Mouse (Mus musculus) thymus, postnatal 0 days (tissue): Measurements from ENCODE around the gene Dlgap1. TPM values are rescaled to one million over a fixed set of nuclear protein-coding genes. Genes with fewer than 3 reads are reported as not detected.

Experiments
- DNase-seq: peaks from one replicate; pipeline ENCODE4 v3.0.0-alpha.2; 2015; ENCODE audit warnings: low spot score
- polyA plus RNA-seq: library from polyadenylated mRNA; unstranded; fragments of >200 nt; fragmentation: Nextera tagmentation; extraction: Ambion mirVana; gene quantifications from 2 replicates; pipeline ENCODE4 v1.2.1, GENCODE M21; 2015

Dlgap1 gene
- 0.08 TPM in 1 of 2 replicates, not detected in the other for polyA plus RNA-seq

DNA sequence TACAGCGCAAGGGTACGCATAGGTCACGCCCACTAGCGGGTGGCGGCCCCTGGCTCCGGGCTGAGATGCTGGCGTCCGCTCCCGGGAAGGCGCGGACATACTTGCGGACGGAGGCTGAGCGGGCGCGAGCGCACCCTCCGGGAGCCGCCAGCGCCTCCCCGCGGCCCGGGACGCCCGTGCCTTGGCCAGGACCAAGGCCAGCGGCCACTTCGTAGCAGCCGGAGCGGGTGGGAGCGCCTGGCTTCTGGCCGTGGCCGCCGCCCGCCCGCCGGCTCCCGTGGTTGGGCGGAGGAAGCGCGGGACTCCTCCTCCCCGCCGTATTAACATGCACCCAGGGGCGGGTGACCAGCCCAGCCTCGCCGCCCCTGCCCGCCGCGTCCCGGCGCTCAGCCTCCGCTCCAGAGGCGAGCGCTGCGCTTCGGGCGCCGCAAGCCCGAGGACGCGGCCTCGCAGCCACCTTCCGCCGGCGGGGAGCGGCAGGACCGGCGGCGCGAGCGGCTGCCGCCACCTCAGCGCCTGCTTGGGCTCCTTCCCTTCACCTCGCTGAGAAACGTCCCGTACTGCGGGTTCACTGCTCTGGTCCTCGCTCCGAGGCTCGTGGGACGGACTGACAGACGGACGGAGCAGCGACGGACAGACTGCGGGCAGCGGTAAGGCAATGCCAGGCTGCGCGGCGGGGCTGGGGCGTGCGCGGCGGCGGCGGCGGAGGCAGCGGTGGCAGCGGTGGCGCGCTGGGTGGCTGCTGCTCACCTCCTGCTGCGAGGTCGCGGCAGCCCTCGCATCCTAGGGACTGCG is at the start of gene Dlgap1:
Gene Dlgap1, plus strand, starts transcription at position 53 of the 795 bp plus-strand sequence.
- no peak for DNase-seq

DNA sequence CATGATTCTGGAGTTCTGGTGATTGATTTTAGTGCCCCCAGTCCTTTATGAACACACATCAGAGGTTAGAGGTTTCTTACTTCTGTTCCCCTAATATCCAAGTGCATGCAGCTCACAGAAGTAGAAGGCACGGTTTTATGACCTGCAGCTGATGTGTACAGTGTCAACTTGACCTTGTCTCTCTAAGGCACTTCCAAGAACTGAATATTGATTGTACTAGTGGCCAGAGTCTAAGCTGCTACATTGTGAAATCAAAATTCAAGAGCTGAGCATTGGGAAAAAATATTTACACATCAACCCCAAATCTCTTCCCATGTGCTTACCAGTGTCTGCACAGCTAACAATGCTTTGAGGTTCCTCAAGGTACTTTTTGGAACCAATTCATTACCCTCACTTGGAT is 13.9 kb upstream of the Dlgap1 start:
- DNase-seq: no peak

DNA sequence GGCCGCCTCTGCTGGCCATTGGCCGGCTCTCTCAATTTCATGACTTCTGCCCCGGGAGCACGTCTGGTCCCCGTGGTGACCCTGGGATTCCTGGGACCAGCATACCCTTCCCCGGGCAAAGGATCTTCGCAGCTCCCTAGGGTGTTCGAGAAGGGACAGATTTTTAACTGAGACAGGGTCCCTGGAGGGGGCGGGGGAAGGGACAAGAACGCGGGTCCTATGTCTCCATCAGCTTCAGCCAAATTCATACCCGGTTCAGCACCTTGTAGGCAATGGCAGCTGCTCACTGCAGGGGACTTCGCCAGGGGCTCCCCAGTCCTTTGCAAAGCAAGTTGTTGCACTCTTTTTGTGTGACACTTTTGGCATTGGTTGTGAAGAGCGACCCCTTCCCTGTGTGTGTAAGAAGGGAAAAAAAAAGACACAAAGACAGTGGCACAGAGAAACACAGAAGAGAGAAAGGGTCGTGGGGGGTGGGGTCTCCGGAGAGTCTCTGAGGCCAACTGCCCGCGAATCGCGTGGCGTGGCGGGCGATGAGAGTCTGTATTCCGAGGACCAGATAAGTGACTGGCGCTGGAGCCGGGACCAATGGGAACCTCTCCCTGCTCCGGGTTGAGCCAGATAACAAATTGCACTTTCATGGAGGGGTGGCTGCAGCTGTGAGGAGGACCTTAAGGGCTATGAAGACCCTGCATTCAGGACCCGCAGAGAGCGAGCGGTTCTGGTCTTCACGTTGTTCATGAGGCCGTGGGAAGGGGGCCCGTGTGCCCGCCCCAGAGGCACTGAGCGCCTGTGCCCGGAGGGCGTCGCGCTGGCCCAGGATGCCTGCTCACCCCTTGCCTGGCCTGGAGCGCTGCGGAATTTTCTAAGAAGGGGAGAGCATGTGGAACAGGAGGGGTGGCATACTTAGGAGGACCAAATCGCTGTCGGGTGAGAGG is 1.2 kb downstream of the Dlgap1 start:
- DNase-seq: no peak

DNA sequence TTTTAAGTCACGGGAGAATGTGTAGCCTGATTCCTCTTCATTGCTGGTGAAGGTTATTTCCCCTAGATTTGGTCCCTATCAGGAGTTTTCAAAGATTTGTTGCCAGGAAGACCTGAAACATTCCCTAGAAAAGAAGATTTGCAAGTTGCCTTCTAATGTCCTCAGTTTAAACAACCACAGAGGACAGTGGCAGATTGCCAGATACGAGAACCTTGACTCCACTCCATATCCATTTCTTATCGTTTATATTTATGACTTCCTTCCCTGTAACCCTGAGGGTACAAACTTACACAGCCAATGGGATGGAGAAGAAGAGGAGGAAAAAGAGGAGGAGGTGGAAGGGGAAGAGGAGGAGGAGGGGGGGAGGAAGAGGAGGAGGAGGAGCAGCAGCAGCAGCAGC is 4.2 kb downstream of the Dlgap1 start:
- no peak for DNase-seq

DNA sequence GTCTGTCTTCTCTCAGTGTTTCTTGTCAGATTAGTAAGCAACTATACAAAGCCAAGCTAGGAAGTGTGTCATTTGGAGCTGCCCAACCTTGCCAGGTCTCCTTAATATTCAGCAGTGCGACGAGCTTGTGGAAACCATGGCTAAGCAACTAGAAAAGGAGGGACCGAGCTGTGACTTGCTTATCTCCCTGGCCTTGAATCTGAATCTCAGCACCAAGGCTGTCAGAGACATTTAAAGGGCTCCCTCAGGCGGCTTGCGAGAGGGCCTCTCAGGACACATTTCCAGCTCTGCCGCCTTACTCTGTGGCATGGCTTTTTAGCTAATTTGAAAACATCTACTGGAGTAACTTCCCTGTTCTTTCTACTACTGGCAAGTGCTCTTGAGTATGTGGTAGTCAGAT is 5.1 kb downstream of the Dlgap1 start:
- DNase-seq: no peak

DNA sequence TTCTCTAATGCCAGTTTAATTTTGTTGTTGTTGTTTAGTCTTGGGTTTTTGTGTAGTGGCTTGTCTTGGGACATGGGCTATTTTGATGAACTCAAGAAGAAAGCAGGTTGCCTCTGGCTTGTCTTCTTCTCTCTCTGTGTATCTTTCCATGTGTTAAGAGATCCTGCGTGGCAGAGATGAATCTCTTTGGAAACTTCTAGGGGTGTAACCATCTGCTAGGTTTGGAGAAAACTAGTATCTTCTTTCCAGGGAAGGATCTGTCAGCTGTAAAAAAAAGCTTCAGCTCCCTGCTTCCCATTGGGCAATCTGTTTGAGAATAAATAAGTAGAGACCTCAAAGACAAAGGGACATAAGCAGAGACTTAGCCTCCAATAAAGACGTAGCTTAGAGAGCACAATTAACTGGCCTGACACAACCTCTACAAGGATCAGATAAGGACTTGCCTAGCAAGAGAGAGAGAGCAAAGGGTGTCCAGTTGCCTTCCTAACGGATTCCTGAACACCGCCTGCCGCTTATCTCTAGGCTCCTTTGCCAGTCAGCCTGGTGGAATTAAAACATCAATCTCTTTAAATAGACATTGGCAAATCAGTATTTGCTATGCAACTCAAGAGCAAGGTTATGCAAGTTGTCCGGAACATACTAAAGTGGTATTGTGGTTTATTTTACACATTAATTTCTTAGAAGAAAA is 13.5 kb downstream of the Dlgap1 start:
- no peak for DNase-seq

DNA sequence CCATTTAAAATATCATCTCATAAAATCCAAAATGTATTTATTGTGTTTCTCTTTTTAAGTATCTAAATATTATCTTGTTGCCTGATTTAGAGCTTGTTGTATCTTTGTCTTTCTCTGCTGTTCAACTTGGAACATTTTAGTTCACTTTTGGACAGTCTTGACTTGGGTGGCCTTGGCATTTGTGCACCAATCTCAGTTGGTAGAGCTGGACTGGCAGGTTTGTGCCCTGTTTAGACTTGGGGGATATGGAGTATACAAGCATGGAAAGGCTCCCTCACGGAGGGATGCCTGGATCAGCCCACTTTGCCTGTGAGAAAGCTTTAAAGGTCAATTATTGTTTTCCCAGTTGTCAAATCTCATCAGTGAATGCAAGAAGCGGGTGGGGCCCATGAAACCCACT is 27.5 kb downstream of the Dlgap1 start:
- DNase-seq: no peak

DNA sequence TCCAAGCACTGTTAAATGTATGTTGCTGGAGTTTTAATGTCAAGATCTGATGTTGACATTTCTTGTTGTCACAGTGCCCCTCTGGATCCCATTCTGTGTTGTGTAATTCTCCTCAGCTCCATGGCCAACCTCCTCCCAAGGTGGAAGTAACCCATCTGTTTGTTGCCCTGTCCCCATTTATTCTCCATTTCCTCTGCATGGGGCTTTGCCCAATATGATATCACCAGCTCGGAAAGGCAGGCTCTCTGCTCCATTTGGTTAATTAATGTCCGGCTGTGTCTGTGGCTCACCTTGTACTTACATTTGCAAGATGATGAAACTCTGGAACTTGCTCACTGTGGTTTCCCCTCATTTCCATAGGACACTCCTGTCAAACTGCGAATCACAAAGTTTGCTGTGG is 33.2 kb downstream of the Dlgap1 start:
- no peak for DNase-seq

DNA sequence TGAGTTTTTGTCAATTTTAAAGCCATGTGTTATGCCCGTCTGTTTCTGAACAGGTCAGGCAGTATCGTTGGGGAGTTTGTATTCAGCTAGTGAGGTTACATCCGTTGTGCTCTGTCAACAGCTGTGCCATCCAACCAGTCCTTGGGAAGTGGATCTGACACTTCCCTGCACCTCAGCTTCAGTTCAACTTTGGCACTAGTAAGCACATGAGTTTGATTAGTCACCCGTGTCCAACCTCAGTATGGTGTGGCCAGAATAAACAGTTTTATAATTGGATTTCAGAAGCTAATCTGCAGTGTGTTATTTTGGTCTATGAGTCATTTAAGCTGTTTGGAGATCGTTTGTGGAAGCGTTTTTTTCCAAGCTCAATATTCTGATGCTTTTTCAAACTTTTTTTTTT is 35.8 kb downstream of the Dlgap1 start:
- no peak for DNase-seq

DNA sequence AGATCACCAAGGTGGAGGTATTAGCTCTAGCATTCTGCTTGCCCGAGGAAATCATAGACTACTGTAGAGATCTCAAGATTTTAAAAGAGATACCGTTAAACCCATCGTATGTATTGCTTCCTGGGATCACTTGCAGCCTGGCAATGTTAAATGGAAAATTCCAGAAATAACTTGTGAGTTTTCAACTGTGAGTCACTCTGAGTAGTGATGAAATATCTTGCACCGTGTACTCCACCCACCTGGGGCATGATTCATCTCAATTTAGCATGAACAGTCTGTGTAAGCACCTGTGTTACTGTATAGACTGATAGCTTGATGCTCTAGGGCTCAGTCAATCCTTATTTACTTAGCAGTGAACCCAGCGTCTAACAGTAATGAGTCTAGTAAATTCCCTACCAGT is 38.7 kb downstream of the Dlgap1 start:
- DNase-seq: no peak

DNA sequence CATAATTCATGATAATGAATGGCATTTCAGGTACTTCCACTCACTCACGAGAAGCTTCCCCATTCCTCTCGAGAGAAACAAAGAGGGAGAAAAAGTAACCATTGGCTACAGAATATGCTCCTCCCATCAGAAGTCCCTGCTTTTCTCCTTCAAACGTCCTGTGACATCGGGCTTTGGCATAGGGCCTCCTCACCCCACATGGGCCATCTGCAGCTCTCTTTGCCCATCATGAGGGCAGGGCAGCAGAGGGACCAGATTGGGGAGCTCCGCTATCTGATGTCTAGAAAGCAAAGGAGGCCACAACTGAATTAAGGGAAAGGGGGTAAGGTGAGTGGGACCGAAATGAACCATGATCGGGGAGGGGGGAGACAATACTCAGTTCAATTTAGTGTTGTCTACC is 47.6 kb downstream of the Dlgap1 start:
- DNase-seq: no peak

DNA sequence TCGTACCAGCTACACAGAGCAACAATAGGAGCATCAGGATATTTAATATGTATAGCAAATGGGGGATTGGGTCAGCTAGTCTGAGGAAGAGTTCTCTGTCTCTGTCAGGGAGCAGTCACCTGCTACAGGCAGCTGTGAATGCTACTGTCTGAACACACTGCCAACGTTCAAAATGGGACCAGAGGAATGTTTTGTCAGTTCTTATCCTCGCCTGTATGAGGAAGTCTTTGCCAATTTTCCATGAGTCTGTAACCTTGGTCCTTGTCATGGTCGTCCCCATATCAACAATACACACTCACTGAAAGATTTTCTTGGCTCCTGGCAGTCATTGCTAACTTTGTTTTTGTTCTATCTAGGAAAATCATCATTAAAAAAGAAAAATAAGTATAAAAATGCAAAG is 51.5 kb downstream of the Dlgap1 start:
- DNase-seq: no peak

DNA sequence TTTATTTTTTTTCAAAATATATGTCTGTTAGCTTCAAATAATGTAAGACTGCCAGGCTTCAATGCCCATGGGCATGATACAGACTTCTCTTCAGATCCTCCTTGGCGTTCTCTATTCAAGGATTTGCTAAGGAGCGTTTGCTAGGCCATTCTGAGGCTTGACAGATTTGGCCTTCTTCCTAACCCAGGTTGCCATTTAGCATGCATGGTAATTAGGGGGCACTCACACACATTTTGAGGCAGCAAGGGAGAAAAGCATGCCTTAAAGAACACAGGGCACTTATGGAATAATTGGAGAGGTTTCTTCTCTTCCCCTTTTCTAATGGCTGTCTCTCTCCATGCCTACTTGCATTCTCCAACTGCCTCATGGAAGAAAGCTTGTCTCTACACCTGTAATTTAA is 53.7 kb downstream of the Dlgap1 start:
- no peak for DNase-seq

DNA sequence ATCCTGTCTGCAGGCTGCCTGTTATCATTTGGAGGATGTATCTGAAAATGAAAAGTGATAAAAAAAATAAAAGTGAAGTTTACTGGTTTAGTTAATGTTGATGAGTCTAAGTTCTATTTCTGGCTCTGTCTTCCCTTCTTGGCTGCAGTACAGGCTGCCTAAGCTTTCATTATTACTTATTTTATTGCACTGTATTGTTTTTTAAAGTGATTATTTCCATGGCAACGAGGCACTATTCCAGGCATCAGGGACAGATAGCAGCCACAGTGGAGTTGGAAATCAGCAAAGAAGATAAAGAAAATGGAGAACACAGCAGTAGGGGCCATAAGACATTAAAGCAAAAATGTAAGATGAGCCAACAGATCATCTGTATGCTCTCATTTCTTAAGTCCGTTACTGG is 66.0 kb downstream of the Dlgap1 start:
- no peak for DNase-seq

DNA sequence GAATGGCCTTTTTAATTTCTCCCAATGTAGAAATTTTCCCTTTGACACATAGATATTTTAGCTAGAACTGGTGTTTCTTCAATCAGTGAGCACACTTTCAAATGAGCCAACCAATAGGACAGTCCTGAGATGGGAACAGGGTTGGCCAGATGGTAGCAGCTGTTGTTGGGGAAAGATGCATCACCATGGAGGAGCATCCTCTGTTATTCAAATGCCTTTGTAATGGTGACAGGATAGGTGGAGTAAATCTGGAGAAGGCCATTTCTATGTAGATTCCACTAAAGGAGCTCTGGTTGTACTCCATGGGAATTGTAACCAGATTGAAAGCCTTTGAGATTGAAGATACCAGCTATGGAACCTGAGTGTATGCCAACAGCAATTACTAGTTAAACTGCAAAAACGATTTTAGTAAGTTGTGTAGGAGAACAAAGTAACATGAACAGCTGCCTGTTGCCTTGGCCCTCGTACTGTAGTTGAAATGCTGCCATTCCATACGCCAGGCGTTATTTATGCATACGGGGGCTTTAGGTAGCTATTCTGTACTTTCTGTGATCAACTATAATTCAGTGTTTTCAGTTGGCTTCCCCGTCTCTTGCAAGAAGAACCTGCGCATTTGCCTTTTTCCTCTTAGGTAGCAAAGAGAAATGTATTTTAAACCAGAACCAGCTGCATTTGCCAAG is 72.0 kb downstream of the Dlgap1 start:
- no peak for DNase-seq

DNA sequence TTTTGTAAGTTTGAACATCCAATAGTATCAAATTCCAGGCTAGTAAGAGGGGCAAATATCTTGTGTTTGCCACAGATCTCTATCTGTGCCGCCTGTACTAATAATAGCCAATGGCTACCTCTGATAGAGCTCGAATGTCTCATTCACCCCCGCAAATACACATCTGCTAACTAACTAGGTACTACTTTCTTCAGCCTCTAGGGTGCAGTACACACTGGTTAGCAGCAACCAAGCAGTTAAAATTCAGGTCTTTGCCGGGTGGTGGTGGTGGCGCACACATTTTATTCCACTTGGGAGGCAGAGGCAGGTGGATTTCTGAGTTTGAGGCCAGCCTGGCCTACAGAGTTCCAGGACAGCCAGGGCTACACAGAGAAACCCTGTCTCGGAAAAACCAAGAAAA is 99.4 kb downstream of the Dlgap1 start:
- no peak for DNase-seq

DNA sequence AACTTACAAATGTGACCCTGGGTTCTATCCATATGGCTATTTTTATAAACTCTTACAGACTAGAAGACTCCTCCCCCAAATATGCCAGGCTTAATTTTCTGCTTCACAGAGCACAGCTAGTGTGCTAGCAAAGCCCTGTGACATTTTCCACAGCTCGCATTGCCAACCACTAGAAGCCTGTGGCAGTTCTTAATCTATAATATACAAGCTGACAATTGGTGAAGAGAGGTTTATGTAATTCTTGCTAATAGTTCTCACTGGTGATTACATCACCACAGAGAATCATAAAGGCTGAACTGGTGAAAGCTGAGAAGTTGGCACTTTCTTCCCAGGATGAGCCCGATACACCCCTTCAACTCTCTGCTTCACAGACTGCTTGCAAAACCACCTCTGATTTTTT is 103.2 kb downstream of the Dlgap1 start:
- no peak for DNase-seq

DNA sequence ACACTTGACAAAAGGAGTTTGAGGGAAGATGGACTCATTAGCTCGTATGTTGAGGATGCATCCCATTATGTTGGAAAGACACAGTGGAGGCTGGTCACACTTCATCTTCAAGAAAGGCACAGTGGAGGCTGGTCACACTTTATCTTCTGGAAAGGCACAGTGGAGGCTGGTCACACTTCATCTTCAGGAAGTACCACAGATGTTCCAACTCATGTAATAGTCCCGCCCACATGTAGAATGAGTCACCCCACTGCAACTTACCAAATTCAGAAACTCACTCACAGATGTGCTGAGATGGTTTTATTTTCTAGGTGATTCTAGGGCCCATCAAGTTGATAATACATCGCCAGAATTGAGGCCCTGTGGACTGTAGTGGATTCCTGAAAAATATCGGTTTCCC is 119.3 kb downstream of the Dlgap1 start:
- no peak for DNase-seq

DNA sequence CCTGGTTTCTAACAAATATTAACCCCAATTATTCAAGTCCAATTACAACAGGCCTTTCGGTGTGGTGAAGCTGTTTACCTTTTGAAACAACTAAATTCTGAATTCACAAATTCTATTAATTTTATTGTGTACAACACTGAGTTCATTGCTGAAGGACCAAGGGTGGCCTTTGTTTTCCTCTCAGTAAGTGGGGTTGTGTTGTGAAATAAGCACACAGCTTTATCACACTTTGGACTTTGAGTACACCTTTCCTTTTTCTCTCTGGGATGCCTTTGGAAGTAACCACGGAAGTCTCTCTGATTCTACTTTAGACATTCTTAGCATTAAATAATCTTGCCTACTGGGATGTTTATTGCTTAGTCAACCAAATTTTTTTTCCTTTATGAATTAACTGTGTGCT is 121.9 kb downstream of the Dlgap1 start:
- DNase-seq: no peak

DNA sequence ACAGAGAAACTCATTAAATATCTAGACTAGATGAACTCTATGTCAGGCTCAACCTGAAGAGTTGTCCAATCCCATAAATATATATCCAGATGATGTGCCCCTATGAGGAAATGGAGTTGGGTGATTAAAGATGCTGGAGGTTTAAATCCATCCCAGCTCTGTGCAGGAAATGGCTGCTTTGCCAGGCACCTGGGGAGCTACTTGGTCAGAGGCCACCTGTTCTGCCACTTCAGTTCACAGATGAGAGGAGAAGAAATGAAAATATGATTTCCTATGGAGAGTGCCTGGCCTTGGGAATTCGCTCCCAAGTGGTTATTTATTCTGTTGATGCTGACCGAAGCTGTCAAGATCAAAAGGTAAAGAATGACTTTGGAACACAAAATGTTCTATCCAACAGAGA is 160.3 kb downstream of the Dlgap1 start:
- no peak for DNase-seq

DNA sequence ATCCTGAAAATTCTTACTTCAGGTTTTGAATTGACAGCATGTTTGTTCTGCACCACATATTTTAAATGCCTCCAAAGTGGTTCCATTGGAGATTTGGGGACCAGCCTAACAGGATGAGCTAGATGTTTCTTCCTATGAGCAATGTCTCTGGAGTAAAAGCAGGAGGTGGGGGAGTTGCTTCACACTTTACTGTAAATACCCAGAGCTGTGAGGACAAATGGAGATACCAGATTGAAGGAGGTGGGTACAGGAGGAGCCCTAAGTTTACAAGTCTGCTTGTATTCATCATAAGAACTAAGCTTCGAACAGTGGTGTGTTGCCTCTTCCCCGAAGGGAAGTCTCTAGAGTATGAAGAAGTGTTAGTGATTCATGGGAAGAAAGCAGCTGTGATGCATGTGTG is 201.0 kb downstream of the Dlgap1 start:
- DNase-seq: no peak
